Mouse (Mus musculus) spleen, adult 18-20 months (tissue): ENCODE measurements around the gene Lrp8.

ENCODE experiments used
- DNase-seq, 2 experiments: peaks; one replicate each; pipeline ENCODE4 v3.0.0; 2022; ENCODE audit warnings: mixed read lengths in 2 of 2

Gene Lrp8

GRCm38 (mm10) chr4:107802185-107802449 lies at the start of gene Lrp8:
Lrp8 (plus strand) TSS chr4:107802261.
- no peak for DNase-seq

GRCm38 (mm10) chr4:107756222-107756621 lies 45.8 kb upstream of the Lrp8 start:
- no peak for DNase-seq

DNA sequence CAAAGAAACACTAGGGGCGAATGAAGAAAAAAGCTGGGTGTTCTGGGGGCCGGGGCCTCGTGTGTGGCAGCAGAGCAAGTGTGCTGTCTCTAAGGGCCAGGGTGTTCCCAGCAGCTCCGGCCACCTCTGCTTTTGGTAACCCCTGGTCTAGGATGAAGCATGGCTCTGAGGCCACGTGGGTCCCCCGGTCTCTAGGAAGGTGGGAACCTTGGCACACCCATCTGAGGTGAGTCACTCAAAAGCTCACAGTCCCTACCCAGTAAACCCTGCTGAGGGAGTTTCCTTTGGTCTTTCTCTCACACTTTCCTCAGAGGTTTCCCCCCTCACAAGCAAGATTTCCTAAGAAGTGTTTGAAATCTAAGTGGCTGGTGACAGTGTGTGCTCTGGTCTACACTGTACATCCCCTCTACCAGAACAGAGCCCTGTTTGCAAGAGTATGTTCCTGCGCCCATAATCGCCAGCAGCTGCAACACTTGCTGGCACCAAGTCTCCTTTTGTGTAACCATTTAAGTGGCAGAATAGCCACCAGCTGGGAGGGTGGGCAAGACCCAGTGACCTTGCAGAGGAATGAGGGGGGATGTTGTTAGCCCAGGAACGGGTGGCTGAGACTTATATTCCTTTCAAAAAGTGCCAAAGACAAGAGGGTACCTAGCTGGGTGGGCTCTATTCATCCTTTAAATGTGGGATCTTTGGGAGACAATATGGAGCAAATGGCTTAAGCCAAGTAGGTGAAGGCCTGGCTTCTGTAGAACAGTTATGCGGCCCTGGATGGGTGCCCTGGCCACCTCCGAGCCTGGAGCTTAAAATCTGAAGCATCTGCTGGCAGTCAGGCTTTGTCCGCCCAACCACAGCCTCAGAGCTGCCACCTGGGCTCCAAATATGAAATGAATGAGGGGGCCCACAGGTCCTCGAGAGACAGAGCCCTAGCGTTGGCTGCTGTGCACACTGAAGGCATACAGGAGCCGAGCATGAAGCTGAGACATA lies 44.3 kb upstream of the Lrp8 start:
- no peak for DNase-seq

- DNase-seq: no peak
These were observed 43.1 kb upstream of the Lrp8 start for GRCm38 (mm10) chr4:107758938-107759337.

- DNase-seq: no peak
These were observed 39.1 kb upstream of the Lrp8 start for GRCm38 (mm10) chr4:107763001-107763400.

DNA sequence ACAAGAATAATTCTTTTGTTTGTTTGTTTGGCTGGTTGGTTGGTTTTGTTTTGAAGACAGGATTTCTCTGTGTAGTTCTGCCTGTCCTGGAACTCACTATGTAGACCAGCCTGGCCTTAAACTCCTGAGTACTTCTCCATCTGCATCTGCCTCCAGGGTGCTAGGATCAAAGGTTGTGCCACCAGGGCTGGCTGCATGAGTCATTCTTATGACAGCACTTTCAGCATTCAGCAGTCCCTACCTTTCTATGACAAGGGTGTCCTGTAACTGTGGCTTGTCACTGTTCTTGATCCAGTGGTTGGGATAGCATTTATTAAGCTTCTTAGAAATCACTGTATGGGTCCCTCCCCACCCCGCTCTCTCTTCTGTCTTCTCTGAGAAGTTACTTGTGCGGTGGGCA lies 38.5 kb upstream of the Lrp8 start:
- no peak for DNase-seq

DNA sequence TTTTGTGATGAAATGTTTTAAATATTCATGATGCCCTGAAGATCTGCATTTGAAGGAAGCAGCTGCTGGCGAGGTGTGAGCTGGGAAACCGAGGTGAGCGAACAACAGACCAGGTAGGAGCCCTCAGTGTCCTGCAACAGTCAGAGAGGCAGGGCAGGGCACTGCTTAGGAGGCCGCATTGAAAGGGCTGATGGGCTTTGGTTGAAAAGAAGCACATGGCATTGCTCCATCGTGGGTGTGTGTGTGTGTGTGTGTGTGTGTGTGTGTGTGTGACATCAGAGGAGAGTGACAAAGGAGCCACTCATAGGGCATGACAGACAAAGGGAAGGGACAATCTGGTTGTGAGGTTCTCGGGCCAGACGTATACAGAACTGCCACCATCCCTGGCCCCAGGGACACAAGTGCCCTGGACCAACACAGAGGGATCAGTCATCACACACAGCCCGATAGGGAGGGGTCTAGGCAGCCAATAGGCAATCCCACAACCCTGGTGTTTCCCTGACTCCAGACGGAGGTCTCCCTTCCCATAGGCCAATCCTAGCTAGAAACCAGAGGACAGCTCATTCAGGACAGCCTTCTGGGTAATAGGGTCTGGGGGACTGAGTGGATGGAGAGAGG lies 36.8 kb upstream of the Lrp8 start:
- DNase-seq: no peak

DNA sequence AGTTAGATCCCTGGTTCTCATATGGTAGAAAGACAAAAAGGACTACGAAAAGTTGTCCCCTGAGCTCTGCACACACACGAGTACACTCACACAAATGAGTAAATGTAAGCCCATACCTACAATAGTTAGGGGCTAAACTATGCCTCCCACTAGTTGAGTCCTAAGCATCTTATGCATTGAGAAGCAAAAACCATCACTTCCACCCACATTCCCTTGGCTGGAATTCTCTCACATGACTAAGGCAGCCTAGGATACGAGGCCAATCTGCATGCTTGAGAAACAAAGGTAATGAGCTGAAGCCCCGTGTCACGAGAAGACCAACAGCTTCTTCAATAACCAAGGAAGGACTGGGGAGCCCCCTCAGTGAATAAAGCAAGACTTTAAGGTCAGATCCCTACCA lies 35.9 kb upstream of the Lrp8 start:
- no peak for DNase-seq

DNA sequence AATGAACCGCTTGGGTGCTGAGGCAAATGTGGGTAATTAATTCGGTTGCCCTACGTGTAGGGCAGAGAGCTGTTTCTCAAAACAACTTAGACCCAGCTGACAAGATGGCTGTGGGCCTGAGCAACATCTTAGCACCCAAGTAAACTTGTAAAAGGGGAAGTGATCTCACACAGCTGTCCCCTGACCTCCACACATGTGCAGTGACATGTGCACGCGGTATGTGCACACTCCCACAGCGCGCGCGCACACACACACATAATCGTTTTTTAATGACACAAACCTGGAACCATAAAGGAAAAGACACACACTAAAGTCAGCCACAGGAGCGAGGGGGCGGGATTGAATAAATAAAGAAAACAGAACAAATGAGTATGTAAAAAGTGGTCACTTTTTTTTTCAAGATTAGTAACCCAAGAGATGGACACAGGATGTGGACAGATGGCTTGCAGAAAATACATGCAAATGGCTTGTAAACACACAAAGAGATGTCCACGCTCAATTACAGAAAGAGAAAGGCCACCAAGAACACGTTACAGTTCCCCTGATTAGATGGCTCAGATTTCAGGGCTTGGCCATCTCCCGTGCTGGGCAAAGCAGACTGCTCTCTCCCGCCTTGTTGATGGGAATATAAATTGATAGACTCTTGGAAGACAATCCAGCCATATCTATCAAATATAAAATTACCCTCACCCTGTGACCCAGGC lies 29.8 kb upstream of the Lrp8 start:
- no peak for DNase-seq

- DNase-seq: no peak
These were observed 27.2 kb upstream of the Lrp8 start for GRCm38 (mm10) chr4:107774868-107775267.

- no peak for DNase-seq
These were observed 26.4 kb upstream of the Lrp8 start for GRCm38 (mm10) chr4:107775672-107776071.

- peak; percentile 25 to 49 for DNase-seq
These were observed 24.9 kb upstream of the Lrp8 start for GRCm38 (mm10) chr4:107776990-107777673.

DNA sequence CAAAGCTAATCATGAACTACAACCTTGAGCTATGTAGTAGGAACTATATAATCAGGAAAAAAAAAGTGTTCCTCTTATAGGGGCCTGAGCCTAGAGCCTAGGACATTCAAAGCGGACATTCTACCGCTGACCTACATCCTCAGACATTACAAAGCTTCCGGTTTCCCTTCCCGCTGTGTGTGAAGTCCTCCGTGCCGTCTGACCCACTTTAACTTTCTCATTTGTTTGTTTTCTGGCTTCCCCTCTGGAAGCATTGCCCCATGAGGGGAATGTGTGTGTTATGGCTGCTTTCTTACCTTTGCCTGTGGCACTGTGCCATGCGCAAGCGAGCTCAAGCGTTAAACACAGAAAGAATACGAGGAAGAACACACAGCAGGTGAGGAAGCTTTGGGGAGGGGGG lies 18.5 kb upstream of the Lrp8 start:
- no peak for DNase-seq

DNA sequence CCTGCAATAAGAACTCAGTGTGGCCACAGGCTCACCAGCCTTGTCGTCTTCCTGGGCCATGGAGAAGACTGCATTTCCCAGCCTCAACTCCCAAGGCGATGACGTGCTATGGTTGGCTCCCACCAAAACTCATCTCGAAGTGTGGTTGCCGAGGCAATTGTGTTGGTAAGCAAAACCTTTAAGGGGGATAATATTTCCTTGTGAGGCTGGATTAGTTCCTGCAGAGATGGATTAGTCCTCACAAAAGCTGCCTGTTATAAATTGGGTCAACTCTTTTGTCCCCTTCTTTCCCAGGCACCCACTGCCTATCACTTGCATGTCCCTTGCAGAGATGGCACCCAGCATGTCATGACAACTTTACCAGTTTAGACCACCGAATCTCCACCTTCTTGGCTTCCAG lies 13.2 kb upstream of the Lrp8 start:
- no peak for DNase-seq

DNA sequence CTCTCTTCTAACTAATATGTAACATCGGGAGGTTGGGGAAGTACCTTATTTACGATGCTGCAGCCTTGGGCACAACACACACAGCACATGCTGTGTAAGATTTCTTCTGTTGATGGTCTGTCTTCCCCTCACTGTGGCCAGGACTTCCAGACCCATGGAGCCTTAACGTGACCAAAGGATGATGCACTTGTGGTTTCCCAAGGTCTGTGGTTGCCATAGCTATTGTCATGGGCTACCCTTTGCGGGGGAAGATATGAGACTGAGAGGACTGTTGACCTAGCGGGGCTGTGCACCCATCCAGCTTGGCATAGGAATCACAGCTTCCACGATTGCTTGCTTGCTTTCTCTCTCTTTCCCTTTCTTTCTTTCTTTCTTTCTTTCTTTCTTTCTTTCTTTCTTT lies 1.3 kb upstream of the Lrp8 start:
- DNase-seq: no peak

DNA sequence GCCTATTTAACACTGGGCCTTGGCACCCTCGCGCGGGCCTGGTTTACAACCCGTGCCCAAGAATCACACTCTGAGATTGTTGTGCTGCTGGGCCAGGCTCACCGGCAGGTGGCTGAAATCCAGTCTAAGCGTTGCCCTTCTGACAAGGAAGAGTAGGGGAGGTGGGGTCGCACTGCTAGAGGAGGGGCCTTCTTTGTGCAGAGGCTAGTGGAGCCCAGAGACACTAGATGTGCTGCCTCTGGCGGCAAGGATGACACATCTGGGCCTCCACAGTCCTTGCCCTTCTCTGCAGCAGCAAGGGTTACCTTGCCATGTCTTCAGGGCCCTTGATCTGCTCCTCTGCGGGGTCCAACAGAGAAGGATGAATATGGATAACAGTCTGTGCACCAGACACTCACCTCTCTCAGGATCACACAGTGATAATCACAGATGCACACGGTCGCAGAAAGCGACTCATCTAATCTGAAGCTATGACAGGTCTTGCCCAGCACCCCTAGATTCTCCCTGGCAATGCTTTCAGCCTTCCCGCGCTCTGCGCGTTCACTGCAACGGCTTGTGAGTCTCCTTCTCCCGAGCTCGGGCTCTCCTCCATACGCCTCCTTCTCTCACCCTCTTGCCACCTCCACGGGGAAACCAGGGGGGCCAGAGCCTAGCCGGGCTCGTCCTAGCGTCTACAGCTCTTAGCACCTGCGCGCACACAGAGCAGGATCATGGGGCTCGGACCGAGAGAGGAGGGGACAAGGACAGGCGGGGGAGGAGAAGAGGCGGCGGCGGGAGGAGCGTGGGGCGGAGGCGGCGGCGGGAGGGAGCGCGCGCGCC lies 486 bp upstream of the Lrp8 start:
- peak; percentile 55 to 69 for DNase-seq

DNA sequence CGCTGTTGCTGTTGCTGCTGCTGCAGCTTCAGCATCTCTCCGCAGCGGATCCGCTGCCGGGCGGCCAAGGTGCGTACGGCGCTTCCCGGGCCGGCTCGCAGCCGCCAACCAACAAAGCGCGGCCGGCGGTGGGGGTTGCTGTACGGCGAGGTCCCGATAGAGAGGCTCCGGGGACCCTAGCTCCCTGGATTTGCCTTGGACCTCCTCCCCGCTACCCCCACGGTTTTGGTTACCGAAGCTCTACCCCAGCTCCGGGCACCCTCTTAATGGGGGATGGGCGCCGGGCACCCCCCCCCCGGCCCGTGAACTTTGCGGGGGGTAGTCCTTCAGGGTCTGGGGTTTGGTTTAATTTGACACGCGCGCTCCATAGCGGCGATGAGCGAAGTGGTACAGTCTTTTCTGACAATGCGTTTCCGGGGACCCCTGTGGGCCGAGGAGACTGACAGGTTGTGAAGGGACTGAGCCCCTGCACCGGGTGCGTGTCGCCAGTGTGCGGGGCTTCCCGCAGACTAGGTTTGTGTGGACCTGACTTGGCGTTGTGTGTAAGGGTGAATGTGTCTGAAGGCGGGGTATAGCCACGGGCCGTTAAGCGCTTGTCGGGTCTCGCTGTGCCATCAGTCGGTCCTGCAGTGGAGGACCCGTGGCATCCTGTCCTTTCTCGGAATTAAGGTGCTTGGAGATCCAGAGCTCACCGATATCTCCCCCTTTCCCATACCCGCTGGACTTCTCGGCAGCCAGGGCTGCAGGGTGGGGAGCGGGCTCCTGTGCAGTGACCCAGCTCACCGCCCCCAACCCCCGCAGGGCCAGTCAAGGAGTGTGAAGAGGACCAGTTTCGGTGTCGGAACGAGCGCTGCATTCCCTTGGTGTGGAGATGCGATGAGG lies 630 bp downstream of the Lrp8 start:
- DNase-seq: peak in 1 of 2 experiments; percentile 25

GRCm38 (mm10) chr4:107803351-107804106 lies 1.5 kb downstream of the Lrp8 start:
- DNase-seq: peak; percentile 59 to 63

GRCm38 (mm10) chr4:107805491-107805890 lies 3.4 kb downstream of the Lrp8 start:
- DNase-seq: no peak

- peak in 1 of 2 experiments; percentile 14 for DNase-seq
These were observed 5.7 kb downstream of the Lrp8 start for GRCm38 (mm10) chr4:107807796-107808195.
